Mouse (Mus musculus) neutrophil, adult 59 days (primary cell): Measurements from ENCODE around the gene Ttc13. TPM values are rescaled to one million over a fixed set of nuclear protein-coding genes. Genes with fewer than 3 reads are reported as not detected.

ENCODE experiments used
- total RNA-seq, 2 experiments: library from RNA; stranded (reverse); gene quantifications; 1 replicate in 1 of 2; 2 replicates in 1 of 2; pipeline ENCODE4 v1.2.4; 2023

Ttc13 gene
- 10 to 100 TPM; 42.0 to 42.9 TPM for total RNA-seq

DNA sequence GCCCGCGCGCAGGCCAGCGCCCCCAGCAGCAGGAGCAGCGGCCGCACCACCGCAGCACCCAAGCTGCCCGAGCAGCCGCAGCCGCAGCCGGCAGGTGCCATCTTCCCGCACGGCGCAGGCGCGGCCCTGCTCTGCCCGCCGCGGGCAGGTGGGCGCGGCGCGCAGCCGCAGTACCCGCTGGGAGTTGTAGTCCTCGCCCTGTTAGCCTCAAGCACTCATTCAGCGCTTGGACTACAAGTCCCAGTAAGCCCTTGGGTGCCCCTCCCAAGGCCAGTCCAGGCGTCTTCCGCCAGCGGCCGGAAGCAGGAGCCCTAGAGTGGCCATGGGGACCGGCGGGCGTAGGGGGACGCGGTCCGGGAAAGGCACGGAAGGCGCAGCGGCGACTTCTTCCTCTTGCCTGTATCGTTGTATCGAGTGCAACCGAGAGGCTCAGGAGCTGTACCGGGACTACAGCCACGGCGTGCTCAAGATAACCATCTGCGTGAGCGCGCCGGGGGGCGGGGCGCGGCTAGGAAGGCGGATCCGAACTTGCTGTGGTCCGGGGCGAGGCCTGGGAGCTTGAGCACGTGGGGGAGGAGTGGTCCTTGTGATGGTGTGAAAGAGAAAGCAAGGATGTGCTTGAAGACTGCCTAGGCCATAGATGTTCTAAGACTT is at the start of gene Ttc13, which contains the start of gene Arv1:
Gene Ttc13, minus strand, starts transcription at position 122 of the 654 bp plus-strand sequence.
Gene Arv1, plus strand, starts transcription at position 278 of the 654 bp plus-strand sequence.

DNA sequence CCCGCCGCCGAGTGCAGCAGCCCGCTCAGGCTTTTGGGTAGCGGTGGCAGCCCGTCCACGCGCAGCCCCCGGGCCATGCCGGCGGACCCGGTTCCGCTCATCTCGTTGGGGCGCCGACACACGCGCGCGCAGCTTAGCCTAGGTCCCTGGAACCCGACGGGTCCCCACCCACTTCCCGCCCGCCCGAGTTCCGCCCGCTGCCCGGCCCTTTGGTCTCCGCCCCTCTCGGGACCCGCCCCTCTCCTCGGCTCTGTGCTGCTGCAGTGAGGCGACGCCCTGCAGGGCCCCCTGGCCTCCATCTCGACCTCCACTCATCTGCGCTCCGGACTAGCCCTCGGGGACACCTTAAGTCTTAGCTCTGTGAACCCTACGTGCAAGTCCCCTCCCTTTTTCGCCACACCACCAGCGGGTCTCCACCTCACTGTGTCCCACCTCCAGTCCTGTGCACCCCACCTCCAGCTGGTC is 30.0 kb upstream of the Ttc13 start, which contains the start of gene Fam89a:
Gene Fam89a, minus strand, starts transcription at position 124 of the 465 bp plus-strand sequence.

DNA sequence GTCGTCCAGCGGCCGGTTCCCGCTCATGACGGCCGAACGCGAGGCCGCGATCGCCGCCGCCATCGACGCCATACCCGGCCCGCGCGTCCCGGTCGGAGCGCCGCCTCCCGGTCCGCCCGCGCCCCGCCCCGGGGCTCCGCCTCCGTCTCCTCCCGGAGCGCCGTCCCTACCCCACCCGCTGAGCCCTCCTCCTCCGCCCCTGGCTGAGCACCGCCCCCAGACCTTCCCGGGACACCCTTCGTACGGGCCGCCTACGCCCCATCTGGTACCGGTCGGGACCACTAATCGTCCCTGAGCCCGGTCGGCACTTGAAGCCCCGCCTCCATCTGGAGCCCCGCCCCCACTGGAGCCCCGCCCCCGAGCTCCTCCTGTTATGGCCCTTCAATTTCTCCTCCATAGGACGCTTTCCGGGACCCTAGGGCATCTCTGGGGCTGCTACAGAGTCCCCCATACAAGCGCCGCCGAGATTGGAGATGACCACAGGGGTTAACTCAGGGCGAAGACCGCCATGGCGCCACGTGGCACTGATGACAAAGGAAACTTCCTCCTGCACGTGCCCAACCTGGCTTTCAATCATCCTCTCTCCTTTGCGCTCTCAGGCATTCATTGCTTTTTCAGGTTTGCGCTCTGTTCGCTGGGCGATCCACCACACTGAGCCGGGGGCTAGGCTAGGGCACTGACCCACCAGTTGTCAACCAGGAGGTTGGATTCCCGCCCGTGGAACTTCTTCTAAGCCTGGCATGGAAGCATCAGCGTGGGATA is 58.5 kb downstream of the Ttc13 start, which contains the start of gene 2310022B05Rik:
Gene 2310022B05Rik, minus strand, starts transcription at position 258 of the 762 bp plus-strand sequence.

Other genes with a start within 250 kb of the Ttc13 start
- gene Cog2, start 201.2 kb downstream of the Ttc13 start, total RNA-seq: 10 to 100 TPM; 26.0 to 30.3 TPM
- not detected for gene Agt, start 152.3 kb downstream of the Ttc13 start, total RNA-seq
- gene Capn9, start 145.9 kb downstream of the Ttc13 start, total RNA-seq: not detected
- 1 to 10 TPM; 4.3 to 5.2 TPM for gene 2310022B05Rik, start 58.6 kb downstream of the Ttc13 start, total RNA-seq
- gene Arv1, start 156 bp upstream of the Ttc13 start, total RNA-seq: 1 to 10 TPM; 4.7 to 5.1 TPM
- under 1 TPM in 1 of 2 experiments, not detected in 1; 0.44 TPM for gene Fam89a, start 29.8 kb upstream of the Ttc13 start, total RNA-seq
- gene Trim67, start 71.1 kb upstream of the Ttc13 start, total RNA-seq: not detected
- 10 to 100 TPM; 29.0 to 33.1 TPM for gene Gnpat, start 141.1 kb upstream of the Ttc13 start, total RNA-seq
- gene 2810004N23Rik, start 141.1 kb upstream of the Ttc13 start, total RNA-seq: 1 to 10 TPM; 7.8 to 8.8 TPM
- 10 to 100 TPM; 14.2 TPM for gene Exoc8, start 175.7 kb upstream of the Ttc13 start, total RNA-seq
- 10 to 100 TPM; 16.8 to 18.6 TPM for gene Sprtn, start 175.9 kb upstream of the Ttc13 start, total RNA-seq
- gene Egln1, start 227.3 kb upstream of the Ttc13 start, total RNA-seq: 10 to 100 TPM; 17.5 to 21.2 TPM